Mouse (Mus musculus) adrenal gland, adult 8-10 months (tissue): ENCODE data around the gene Dclk2. TPM values are rescaled to one million over a fixed set of nuclear protein-coding genes. Genes with fewer than 3 reads are reported as not detected.

Experiments
- DNase-seq: peaks from one replicate; pipeline ENCODE4 v3.0.0; 2022
- total RNA-seq, 4 experiments: library from RNA; stranded (reverse); gene quantifications; 2 replicates each; pipeline ENCODE4 v1.2.4; 2022

Dclk2 gene
- total RNA-seq, 4 experiments from 2014 or later: 5.9 to 9.0 (median 8.8) TPM

DNA sequence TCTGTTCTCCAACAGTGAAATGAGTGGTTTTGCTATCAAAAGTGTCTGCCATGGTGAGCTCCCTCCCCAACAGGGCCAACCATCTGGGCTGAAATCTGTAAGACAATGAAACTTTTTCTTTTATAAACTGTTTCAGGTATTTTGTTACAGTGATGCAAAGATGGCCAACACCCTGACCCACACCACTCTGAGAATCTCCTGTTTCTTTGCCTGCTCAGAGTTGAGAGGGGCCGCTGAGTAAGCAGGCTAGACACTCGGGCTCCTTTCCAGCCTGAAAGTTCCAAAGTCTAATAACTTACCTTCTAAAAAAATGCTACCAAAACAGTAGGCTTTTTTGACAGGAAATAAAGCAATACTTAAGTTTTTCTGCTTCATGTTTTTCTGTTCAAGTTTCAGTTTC lies 78.2 kb downstream of the Dclk2 start:
- no peak for DNase-seq

DNA sequence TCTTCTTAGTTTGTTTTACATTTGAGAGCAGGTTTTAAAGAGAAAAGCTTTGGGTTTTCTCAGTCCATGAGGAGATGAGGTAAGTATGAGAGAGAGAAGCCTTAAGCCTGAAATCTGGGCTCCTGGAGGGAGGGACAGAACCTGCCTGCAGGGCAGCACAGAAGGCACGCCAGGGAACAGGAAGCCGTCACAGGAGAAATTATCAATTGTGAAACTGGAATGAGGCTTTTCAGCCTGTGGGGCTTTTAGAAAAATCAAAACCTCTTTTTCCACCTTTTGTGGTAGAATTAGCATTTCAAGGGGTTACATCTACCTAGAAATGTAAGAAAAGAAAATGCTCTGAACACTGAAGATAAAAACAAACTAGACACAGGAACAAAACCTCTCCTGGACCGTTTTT lies 81.0 kb downstream of the Dclk2 start:
- no peak for DNase-seq

DNA sequence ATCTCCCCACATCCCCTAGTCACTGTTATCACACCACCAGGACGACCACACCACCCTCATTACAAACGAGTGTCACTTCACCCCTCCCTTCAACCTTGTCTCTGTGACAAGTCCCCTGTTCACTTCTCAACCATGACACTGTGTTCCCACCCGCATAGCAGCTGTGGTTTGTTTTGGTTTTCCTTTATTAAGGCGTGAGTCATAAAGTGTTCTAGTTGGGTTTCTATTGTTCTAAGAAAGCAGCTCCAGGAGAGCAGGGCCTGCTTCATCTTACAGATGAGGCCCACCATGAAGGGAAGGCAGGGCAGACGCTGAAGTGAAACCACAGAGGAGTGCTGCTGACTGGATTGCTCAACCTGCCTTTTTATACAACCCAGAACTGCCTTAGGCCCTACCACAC lies 83.3 kb downstream of the Dclk2 start:
- no peak for DNase-seq

DNA sequence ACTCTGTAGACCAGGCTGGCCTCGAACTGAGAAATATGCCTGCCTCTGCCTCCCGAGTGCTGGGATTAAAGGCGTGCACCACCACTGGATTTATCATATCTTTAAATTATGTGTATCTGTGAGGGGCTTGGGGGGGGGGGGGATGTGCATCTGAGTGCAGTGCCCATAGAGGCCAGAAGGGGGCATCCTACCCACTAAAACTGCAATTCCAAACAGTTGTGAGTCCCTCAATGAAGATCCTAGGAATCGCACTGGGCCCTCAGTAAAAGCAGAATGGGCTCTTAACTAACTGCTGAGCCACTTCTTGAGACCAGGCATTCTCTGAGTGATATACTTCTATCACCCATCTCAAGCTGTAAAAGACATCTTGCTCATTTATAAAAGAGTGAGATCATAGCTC lies 85.5 kb downstream of the Dclk2 start:
- DNase-seq: no peak

DNA sequence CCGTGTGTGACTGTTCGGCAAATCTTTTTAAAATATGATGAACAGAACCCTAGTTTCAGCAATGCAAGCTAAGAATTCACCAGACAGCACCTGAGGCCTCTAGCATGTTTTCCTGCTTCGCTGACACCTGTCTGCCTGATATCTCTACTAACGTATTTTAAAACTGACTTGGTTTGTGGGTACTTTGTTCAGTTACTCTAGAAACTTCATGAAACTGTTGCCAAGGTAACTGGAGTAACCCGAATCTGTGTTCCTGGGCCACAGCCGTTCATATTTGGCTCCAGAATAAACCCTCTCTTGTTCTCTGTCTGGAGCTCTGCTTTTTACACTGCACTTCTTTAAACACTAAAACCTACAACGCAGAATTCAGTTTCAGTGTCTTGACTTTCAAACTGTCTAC lies 86.3 kb downstream of the Dclk2 start:
- DNase-seq: no peak

DNA sequence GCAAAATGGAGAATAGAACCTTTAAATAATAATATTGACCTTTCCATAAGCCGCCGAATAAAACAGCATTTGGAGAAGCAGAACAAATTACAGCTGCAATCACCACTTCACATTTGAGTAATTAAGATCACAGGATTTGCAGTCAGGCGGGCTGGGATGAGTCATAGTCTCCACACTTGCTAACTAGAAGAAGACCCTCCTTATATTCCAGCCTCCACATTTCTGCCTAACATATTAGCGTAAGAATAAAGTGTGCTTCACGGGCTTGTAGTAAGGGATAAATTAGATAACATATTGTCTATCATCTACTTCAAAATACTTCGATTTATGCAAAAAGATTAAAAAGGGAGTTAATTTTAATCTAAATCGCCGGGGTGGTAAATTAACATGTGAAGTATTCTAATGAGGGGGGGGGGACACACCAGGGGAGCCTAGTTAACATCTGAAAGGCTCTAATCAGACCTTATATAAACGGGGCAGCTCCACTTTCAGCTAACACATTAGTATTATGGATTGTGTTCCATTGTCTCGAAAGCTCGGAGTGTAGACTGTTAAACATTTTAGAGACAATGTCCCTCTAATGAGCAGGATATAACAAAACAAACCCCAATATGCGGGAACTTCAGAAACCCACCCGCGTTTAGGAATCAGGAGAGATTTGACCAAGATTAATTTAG lies 87.9 kb downstream of the Dclk2 start:
- no peak for DNase-seq

DNA sequence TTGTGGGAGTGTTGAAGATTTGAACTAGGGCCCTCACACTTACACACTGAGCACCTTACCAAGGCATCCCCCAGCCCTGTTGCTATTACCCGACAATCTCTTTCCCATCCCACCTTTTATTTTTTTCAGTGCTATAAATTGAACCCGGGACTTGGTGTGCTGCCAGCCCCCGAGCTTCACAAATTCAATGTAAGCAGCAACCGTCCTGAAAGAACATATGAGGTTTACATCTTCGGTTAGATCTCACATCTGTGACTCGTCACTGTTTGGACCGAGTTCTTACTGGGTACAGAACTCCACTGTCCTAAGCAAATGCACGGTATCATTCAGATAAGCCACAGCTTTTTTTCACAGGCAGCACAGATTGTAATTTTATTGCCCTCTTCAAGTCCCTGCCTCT lies 88.5 kb downstream of the Dclk2 start:
- DNase-seq: no peak

DNA sequence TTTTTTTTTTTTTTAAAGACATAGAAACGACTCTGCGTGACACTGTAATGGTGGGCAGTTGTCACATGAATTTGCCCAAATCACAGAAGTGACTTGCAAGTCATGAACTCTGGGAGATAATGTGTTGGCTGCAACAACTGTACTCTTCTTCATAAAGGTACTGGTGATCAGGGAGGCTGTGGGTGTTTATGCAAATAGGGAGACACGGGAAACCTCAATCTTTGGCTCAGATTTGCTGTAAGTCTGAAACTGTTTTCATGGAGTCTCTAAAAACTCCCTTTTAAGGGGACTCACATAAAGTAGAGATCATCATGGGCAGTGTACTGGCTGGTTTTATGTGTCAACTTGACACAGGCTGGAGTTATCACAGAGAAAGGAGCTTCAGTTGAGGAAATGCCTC lies 93.1 kb downstream of the Dclk2 start:
- no peak for DNase-seq

DNA sequence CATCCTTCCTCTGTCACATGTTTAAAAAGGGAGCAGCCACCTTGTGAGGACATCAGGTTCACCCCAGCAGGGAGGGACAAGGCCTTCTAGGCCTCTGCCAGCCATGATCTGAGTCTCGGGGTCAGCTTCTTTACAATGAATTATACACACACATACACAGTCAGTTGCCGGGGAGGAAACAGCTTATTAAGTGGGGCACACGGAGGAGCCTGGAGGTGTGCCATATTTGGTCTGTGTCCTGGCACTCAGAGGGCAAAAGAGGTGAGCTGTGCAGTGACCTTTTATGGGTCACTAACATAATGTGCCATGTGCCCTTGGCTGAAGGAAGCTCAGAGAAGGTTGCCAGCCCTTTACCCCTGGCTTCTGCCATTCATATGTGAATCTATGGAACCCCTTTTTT lies 99.3 kb downstream of the Dclk2 start:
- DNase-seq: no peak

DNA sequence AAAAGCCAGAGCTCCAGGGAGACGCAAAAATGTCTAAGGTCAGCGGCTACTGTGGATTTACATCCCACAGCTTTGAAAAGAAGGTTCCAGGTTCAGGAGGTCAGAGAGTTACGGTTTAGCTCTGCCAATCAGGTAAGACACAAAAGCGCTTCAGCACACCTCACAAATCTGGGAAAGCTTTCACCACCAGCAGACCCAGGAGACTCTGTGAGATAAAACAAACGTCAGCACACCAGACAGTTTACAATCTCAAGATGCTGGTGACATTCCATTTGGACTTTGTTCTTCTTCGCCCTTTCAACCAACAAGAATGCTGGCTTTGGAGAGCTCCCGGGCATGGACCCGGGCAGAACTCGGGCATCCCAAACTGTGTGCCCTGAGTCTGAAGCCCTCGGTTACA lies 100.3 kb downstream of the Dclk2 start:
- DNase-seq: no peak

DNA sequence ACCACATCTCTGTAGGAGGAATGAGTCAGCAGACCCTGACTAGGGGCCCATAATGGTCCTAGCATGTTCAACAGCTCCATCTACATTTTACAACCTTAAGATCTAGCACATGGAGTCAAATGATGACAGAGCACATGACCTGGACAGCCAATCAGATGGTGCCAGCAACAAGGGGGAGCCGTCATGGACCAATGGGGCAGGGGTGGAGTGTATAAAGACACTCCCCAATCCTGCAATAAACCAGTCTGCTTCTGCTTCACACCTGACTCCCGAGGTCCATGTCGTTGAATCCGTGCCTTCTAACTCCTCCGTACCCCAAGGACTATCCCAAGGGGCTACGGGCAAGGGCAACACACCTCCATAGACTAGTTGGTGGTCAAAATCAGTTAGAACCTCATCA lies 101.3 kb downstream of the Dclk2 start:
- DNase-seq: no peak

DNA sequence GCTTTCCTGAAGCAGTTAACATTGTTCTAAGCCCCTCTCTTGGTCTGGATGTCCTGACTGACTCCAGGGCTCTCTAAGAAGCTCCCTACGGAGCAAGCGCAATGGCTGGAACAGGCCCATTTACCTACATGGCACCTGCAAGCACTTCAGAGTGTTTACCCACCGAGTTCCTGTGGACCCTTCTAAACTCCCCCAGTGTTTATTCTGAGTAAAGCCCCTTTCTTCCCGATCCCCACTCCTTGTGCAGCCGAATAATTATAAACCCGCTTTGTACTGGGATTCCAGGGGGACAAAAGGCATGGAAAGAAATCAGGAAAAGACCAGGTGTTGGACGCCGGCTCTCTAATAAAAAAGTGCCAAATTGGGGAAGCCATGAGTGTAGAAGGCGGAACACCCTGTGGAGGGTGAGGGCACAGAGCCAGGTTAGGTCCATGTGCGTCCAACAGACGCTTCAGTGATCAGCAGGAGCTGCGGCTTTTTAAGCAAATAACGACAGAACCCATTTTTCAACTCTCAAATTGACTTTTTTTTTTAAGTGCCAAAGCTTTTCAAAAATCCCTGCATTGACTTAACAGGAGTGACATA lies 102.6 kb downstream of the Dclk2 start:
- no peak for DNase-seq

DNA sequence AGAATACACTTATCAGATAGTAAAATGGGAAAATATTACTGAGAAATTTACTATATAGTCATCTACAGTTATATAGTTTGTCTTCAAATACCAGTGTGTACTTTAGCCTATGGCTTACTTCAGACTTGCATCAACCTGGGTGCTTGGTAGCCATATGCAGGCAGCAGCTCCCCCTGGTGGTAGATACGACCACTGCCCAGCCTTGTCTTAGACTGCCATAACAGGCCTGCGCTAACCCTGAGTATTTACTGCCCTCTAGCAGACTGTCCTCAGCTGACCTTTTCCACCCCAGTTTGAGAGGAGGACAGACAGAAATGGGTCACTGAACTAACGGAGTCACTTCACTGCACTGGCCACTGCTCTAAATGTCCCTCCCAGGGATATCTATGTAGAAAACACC lies 108.0 kb downstream of the Dclk2 start:
- peak; percentile 83 for DNase-seq

DNA sequence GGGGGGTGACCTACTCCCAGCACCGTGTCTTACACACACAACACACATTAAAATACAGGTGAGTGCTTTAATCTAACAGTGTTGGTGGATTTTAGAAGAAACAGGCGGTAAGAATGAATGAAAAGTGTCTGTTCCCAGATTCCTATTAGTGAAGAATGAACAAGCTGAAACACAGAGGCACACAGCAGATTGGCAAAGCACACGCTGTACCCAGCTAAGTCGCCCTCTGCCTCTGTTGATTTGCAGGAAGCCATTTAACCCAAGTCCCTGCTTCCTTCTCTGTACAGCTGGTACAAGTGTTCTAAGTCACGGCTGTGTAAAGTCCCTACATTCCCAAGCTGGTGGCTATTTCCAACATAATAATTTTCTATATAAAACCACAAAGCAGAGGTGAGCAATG lies 109.7 kb downstream of the Dclk2 start:
- no peak for DNase-seq

DNA sequence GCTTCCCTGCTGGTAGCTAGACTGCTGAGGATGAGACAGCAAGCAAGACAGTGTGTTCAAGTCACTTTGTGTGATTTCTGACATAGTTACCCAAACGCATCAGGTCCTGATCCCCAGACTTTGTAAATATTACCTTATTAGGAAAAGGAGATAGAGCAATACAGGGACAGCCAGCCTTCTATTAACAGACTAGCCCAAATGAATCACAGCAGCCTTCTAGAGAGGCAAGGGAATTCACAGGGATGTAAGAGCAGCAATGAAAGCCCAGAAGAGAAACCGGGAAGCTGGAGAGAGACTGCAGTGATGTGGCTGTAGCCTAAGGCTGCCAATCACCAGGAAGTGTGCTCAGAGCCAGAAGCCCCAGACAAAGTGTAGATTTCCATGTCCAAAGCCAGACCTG lies 111.0 kb downstream of the Dclk2 start:
- DNase-seq: no peak

DNA sequence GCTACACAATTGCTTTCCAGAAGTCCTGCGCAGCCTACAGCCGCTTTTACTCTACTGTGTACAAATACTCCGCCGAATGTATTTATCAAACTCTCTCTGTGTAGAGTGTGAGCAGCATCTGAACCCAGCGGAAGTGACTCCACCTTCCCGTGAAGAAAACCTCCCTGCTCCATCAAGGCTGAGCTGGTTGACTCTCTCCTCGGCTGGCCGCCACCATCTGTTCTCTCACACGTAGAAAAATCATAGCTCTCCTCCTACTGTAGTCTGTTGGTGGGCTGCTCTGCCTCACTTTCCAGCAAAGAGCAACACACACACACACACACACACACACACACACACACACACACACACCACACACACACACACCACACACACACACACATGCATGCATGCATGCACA lies 111.5 kb downstream of the Dclk2 start:
- no peak for DNase-seq

DNA sequence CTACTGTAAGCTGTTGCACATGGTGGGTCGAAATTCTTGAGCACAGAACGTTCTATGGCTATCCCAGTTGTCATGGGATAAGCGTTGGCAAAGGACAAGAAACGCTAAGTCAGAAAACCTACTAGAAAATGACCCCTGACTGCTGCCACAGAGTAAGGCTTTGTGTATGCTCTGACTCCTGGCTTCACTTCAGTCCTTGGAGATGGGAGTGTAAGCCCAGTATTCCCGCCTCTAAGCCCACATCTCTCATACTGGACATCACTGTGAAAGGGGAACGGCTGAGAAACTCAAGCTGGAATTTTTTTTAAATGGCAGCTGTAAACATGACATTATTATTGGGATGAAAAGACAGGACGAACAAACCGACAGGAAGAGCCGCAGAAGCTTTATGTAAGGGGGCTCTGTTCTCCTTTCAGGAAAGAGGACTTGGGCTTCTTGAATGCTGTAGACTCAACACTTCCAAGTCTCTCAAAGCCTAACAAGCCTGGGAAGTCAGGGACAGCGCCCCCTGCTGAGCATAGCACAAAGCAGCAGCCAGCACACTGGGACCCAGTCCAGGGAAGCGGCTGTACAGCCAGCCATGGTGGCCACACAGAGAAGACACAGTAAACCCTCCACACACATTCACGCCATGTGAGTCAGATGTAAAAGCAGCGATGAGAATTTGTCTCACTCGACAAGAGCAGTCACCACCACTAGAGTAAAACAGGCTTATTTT lies 112.7 kb downstream of the Dclk2 start:
- DNase-seq: no peak

DNA sequence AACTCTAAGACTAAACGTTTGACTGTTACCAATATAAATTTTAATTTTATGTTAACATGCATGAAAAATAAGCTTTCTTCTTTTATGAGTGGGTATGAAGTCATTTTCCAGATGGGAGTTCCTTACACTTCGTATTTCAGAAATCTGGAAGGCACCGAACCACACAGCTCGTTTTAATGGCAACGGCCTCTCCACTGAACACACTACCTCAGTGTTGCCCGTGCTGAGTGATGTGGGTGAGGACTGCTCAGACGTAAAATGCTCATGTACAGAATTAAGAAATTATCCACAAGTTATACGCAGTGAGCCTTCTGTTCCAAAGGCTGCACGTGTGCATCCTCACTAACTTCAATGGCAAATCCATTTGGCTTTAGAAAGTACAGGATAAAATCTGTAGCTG lies 113.8 kb downstream of the Dclk2 start:
- DNase-seq: no peak

DNA sequence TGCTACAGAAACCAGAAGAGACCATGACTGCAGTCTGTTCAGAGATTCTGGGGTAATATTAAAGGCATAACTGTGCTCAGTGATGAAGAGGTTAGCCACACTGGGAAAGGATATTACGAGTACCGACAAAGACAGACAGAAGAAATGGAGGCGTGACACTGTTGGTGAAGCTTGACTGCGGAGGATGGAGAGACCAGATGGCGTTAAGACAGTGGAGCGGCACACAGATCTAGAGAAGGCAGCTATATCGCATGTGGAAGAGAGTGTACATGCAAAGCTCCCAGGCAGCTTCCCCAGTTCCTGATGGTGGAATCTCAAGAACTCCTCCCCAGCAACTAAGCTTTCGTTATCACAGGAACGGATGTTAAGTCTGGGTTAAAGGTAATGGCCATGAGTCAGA lies 116.4 kb downstream of the Dclk2 start:
- no peak for DNase-seq

DNA sequence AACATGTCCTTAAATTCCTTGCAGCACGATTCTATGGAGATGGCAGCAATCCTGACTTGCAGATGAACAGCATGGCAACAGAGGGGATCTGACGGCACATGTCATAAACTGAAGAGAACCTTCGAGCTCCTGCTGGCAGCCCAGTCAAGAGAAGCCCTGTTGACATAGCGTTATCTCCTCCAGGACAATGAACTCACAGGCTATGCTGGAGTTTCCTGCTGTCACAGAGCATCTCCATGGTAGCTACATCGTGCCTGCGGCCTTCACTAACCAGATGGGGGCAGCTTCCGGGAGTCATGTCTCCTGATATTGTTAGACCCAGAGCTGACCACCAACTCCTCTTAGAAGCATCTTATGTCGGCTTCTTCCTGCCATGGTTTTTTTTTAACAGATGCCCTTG lies 117.8 kb downstream of the Dclk2 start:
- no peak for DNase-seq

DNA sequence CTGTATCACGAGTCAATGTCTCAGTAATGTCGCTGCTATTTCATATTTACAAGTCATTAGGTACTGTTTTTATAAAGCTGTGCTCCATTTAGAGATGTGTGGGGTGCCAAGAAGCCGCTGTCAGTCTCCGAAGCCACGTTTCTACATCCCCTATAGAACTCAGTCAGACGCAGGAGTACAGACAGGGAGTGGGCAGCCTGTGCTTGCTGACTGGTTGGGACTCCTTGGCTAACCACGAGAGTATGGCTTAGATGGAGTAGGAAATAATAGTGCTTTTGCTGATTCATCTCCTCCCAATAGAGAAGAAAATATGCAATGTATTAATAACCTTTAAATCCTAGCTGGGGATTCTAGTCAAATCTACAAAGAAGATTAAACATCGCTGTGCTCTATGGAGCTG lies 119.8 kb downstream of the Dclk2 start:
- no peak for DNase-seq

DNA sequence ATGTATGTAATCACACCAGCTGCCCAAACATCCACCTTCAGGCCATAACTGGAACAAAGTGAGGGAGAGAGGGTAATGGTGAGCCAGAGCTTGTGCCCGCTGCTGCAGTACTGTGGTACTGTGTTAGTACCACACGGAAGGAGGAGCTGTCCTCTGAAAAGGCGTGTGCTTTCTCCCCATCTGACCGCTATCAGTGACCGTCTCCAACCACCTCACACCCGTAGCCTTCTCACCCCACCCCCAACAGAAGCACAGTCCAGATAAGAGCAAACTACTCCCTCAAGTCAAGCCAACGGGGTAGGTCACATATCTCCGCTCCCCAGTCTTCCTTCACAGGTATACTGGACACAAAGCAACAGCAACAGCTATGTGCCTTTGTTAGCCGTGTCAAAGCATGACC lies 121.6 kb downstream of the Dclk2 start:
- no peak for DNase-seq

DNA sequence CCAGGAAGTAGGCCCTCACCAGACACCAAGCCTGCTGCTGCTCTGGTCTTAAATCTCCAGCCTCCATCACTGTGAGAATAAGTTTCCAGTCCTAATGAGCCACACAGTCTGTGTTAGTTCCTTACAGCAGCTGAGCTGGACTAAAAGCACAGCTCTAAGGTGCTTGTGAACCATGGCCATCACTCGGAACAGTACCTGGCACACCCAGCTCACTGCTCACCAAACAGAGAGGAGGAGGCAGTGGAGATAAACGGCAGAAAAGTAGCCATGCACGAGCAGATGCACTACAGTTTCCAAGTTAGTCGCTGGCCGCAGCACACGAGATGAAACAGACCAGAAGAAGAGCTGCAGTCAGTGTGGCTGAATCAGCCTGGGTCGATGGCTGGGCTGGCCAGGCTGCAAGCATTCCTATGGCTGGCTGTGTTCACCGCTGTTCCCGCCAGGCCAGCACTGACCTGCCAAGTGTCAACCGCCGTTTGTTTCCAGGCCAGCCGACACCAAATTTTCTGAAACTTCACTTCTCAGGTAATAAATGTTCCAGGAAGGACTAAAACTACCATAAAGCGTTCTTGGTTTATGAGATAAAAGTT lies 122.7 kb downstream of the Dclk2 start:
- DNase-seq: no peak

DNA sequence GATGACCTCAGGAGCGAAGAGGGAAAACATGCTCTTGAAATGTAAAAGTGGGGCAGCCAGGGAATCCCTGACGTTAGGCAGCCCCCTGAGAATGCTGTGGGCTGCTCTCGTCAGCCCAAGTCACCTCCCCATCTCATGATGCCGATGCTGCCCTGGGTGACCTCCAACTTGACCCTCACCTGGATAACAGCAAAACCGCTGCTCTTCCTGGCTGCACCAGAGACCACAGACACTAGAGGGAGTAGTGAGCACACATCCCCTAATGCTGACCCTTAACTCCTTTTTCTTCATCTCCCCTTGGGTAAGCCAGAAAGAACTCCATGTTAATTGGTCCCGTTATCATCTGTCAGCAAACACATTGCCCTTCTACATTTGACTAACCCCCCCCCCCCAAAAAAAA lies 123.9 kb downstream of the Dclk2 start:
- DNase-seq: no peak
